Mouse (Mus musculus) intestine, embryonic 16.5 days (tissue): Measurements from ENCODE around the gene Pcsk6. TPM values are rescaled to one million over a fixed set of nuclear protein-coding genes. Genes with fewer than 3 reads are reported as not detected.
"Not testable (repeated sequence)": the region's sequence is repeated elsewhere in the genome, so short reads cannot be mapped to it uniquely, and the experiment has no call there.

Source experiments
- ATAC-seq: fragments of 200-750 bp; cut with Nextera tagmentation; 2 replicates; pipeline ENCODE4 v1.8.0; 2017; ENCODE audit warnings: moderate TSS enrichment, moderate library complexity
- H3K27ac ChIP-seq: fragments of 300-500 bp; sonication (generic); 2 replicates; pipeline ENCODE4 v1.5.1; 2014; ENCODE audit warnings: mild to moderate bottlenecking, low read length
- H3K27me3 ChIP-seq: fragments of 300-500 bp; sonication (generic); replicated peaks from 2 replicates; pipeline ENCODE4 v1.6.1; 2014; ENCODE audit warnings: low read length, control low read depth, mixed read lengths; ENCODE audit not compliant: control insufficient read depth, insufficient read depth
- H3K36me3 ChIP-seq: fragments of 300-500 bp; sonication (generic); 2 replicates; pipeline ENCODE4 v1.6.1; 2014; ENCODE audit warnings: low read length, control low read depth; ENCODE audit not compliant: control insufficient read depth, insufficient read depth
- H3K4me1 ChIP-seq: fragments of 300-500 bp; sonication (generic); 2 replicates; pipeline ENCODE4 v1.6.1; 2014; ENCODE audit warnings: low read length, control low read depth, mixed read lengths; ENCODE audit not compliant: control insufficient read depth, insufficient read depth
- H3K4me2 ChIP-seq: fragments of 300-500 bp; sonication (generic); 2 replicates; pipeline ENCODE4 v1.6.1; 2014; ENCODE audit warnings: low read depth, low read length, control low read depth
- H3K4me3 ChIP-seq: fragments of 300-500 bp; sonication (generic); 2 replicates; pipeline ENCODE4 v1.5.1; 2014; ENCODE audit warnings: mild to moderate bottlenecking, low read length
- H3K9ac ChIP-seq: fragments of 300-500 bp; sonication (generic); 2 replicates; pipeline ENCODE4 v1.6.1; 2014; ENCODE audit warnings: low read depth, low read length
- H3K9me3 ChIP-seq: fragments of 300-500 bp; sonication (generic); 2 replicates; pipeline ENCODE4 v1.6.1; 2016; ENCODE audit warnings: low read length, control low read depth; ENCODE audit not compliant: control insufficient read depth
- WGBS: fragments of 180-500 bp; shearing (Covaris S2); extraction: QIAGEN DNeasy Blood & Tissue Kit; methylation state at CpG from one replicate; pipeline ENCODE4 v1.1.7; 2014; 5-methylcytosine and 5-hydroxymethylcytosine counted together
- polyA plus RNA-seq: library from polyadenylated mRNA; unstranded; fragments of >200 nt; fragmentation: Nextera tagmentation; extraction: Ambion mirVana; gene quantifications from 2 replicates; pipeline ENCODE4 v1.2.1, GENCODE M21; 2015

Pcsk6 gene
- polyA plus RNA-seq, 1 experiment from 2014 or later: 2.3 TPM

GRCm38 (mm10) chr7:66046921-66047918 is 185.7 kb downstream of the Pcsk6 start:
- no peak for ATAC-seq
- no peak overlapping the region for H3K9ac ChIP-seq
- 56% methylated on average over 17 of the region's 17 CpGs for WGBS

GRCm38 (mm10) chr7:66047975-66048374 is 186.4 kb downstream of the Pcsk6 start:
- 71% methylated on average over 4 of the region's 4 CpGs for WGBS
- H3K9me3 ChIP-seq: no peaks in the 10 kb centered on the region
- no peaks in the 10 kb centered on the region for H3K27me3 ChIP-seq
- no peak overlapping the region for H3K27ac ChIP-seq
- no peak overlapping the region for H3K4me2 ChIP-seq
- no peaks in the 10 kb centered on the region for H3K4me1 ChIP-seq
- no peaks in the 10 kb centered on the region for H3K36me3 ChIP-seq
- no peak overlapping the region for H3K4me3 ChIP-seq
- H3K9ac ChIP-seq: no peak overlapping the region
- no peak for ATAC-seq

More at GRCm38 (mm10) chr7:66046921-66047918, 185.7 kb downstream of the Pcsk6 start:
- no peaks in the 10 kb centered on the region for H3K4me1 ChIP-seq
- H3K36me3 ChIP-seq: no peaks in the 10 kb centered on the region
- no peaks in the 10 kb centered on the region for H3K27me3 ChIP-seq
- no peak overlapping the region for H3K4me2 ChIP-seq
- no peak overlapping the region for H3K4me3 ChIP-seq
- no peaks in the 10 kb centered on the region for H3K9me3 ChIP-seq
- H3K27ac ChIP-seq: no peak overlapping the region

- Histone ChIP-seq H3K4me1 (no peaks in the 10 kb centered on the region), H3K27ac (no peak overlapping the region), H3K36me3 (no peaks in the 10 kb centered on the region), H3K4me3 (no peak overlapping the region), H3K27me3 (no peaks in the 10 kb centered on the region), H3K9me3 (no peaks in the 10 kb centered on the region), H3K4me2 (no peak overlapping the region), H3K9ac (no peak overlapping the region)
- WGBS: 84% methylated on average over 12 of the region's 12 CpGs
- no peak for ATAC-seq
Observed at GRCm38 (mm10) chr7:66048446-66049230, 187.1 kb downstream of the Pcsk6 start.

GRCm38 (mm10) chr7:66053946-66054483 is 192.5 kb downstream of the Pcsk6 start:
- Histone ChIP-seq H3K9ac (no peak overlapping the region), H3K4me3 (no peak overlapping the region), H3K27ac (no peak overlapping the region), H3K9me3 (no peaks in the 10 kb centered on the region), H3K36me3 (no peaks in the 10 kb centered on the region), H3K27me3 (no peaks in the 10 kb centered on the region), H3K4me1 (no peaks in the 10 kb centered on the region), H3K4me2 (no peak overlapping the region)
- no peak for ATAC-seq
- 87% methylated on average over 4 of the region's 4 CpGs for WGBS

- not testable (repeated sequence) for H3K4me1 ChIP-seq, H3K9ac ChIP-seq, ATAC-seq, H3K27me3 ChIP-seq, H3K36me3 ChIP-seq, H3K9me3 ChIP-seq, H3K4me3 ChIP-seq, H3K4me2 ChIP-seq, H3K27ac ChIP-seq
- WGBS: 13% methylated on average over 2 of the region's 2 CpGs
Observed at GRCm38 (mm10) chr7:66055356-66055755, 193.8 kb downstream of the Pcsk6 start.

GRCm38 (mm10) chr7:66058703-66059102 is 197.2 kb downstream of the Pcsk6 start, which contains the start of gene Snrpa1:
Snrpa1 (plus strand) TSS chr7:66059003.
- H3K9ac ChIP-seq: peak within 1 kb of the TSS; percentile 95
- H3K27ac ChIP-seq: no peak within 1 kb of the TSS
- H3K4me2 ChIP-seq: peak within 1 kb of the TSS; percentile 60
- no peak for ATAC-seq
- WGBS: 68% methylated on average over 1 of the region's 1 CpGs
- H3K27me3 ChIP-seq: no peaks in the 10 kb centered on the region
- 0 out of 2 replicates have a peak, but pooled peaks cover 2% of the 10 kb centered on the region for H3K36me3 ChIP-seq
- H3K9me3 ChIP-seq: no peaks in the 10 kb centered on the region
- H3K4me1 ChIP-seq: peaks cover 6% of the 10 kb centered on the region; the same call in 1 of the 2 replicates
- H3K4me3 ChIP-seq: peak within 1 kb of the TSS; percentile 94

- Histone ChIP-seq H3K9me3 (no peaks in the 10 kb centered on the region), H3K27ac (peak overlapping the region; percentile 67), H3K4me3 (peak overlapping the region; percentile 94), H3K9ac (peak overlapping the region; percentile 95), H3K4me2 (peak overlapping the region; percentile 75), H3K27me3 (no peaks in the 10 kb centered on the region), H3K4me1 (peaks cover 6% of the 10 kb centered on the region; the same call in 1 of the 2 replicates), H3K36me3 (0 out of 2 replicates have a peak, but pooled peaks cover 6% of the 10 kb centered on the region)
- peak; percentile 95 for ATAC-seq
- WGBS: under 1% methylated on average over 64 of the region's 64 CpGs
Observed at GRCm38 (mm10) chr7:66060066-66060956, 198.8 kb downstream of the Pcsk6 start.

- peak overlapping the region; percentile 67; the same call in 1 of the 2 replicates for H3K27ac ChIP-seq
- H3K9ac ChIP-seq: peak overlapping the region; percentile 95
- ATAC-seq: peak; percentile 38; the same call in 1 of the 2 replicates
- no peaks in the 10 kb centered on the region for H3K27me3 ChIP-seq
- no peaks in the 10 kb centered on the region for H3K9me3 ChIP-seq
- H3K4me1 ChIP-seq: peaks cover 6% of the 10 kb centered on the region; the same call in 1 of the 2 replicates
- H3K4me3 ChIP-seq: peak overlapping the region; percentile 94
- 2% methylated on average over 14 of the region's 14 CpGs for WGBS
- peak overlapping the region; percentile 75 for H3K4me2 ChIP-seq
- H3K36me3 ChIP-seq: 0 out of 2 replicates have a peak, but pooled peaks cover 6% of the 10 kb centered on the region
Observed at GRCm38 (mm10) chr7:66061057-66061456, 199.5 kb downstream of the Pcsk6 start.
